Mouse (Mus musculus): ENCODE measurements around the gene Iqcc.

DNA sequence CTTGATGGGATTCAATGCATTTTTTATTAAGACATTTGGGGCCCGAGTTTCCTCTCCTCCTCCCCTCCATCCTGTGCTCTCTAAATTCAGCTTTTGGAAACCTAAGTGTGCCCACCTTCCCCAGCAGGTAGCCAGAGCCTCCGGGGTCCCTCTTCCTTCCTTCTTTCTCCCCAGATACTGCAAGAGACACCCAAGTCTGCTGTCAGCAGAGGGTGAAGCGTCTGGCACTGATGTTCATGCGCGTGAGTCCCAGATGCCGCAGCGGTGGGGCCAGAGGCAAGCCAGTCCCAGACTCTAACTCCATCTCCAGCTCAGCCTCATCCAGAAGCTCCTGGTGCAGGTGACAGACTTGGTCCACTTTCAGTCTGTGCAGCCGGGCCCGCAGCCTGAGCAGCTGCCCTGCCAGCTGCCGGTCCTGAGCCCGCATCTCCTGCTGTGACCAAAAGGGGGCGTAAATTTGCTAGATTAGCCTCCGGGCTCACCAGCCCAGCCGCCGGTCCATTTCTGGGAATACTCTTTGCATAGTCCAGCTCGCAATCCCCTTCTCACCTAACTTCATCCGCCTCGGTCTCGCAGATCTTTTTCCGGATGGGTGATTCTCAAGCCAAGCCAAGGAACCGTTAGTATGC is 41.9 kb downstream of the Iqcc start:
- TF ChIP-seq POLR2A (IDR thresholded peaks at IDR 0.05; ENCODE audit: low read depth, low read length) (no peak), CTCF (IDR thresholded peaks at IDR 0.05; ENCODE audit: extremely low read depth, insufficient read depth, insufficient read length, insufficient replicate concordance) (peak; percentile 63)

All from spleen, adult 2 months (tissue).